In genomic region chr2:141416855-141417544, GRCm38 (mm10) we compare ENCODE assay signal across 15 mouse cellular contexts.
DNase-seq lines count a peak whose midpoint lies in the region; ATAC-seq and TF ChIP-seq lines count a peak whose summit lies in the region.
"Had no signal": no experiment of that assay in that cellular context is flagged by ENCODE, and none has a peak within 500 bp of the region (broad histone marks: within the 10 kb centered on the region; RNA-seq: fewer than 3 reads in every experiment).

No protein-coding gene starts in this region.

- no peak for DNase-seq in frontal cortex, postnatal 36 days (ENCODE audit: low spot score in 2 of 2)
- peak; percentile 63 for DNase-seq in ES-CJ7 (ENCODE audit: low read depth, low spot score)
- DNase-seq in brain, embryonic 14.5 days (ENCODE audit: low read depth), result peak; percentile 71
- DNase-seq in midbrain, embryonic 10.5 days (ENCODE audit: low spot score), result no peak
- no peak for DNase-seq in urinary bladder, adult 2 months (ENCODE audit: low spot score)
- DNase-seq in gastrocnemius, postnatal 14 days, result no peak
- no peak for DNase-seq in lung, adult 2 months
- DNase-seq: adrenal gland, postnatal 10 days; cerebellum, postnatal 10 days; heart, adult 11 months; kidney, adult 11 months; kidney, postnatal 10 days had no signal

- H3K27ac ChIP-seq in midbrain, embryonic 10.5 days (replicated peaks), result peak overlapping the region; percentile 59
- H3K27ac ChIP-seq: left cerebral cortex, adult 2 months; liver, embryonic 14.5 days had no signal

- ATAC-seq in frontal cortex, adult (ENCODE audit: low TSS enrichment), result peak; percentile 62

- H3K36me3 ChIP-seq in midbrain, embryonic 10.5 days, result no peaks in the 10 kb centered on the region

- 58% methylated on average over 8 of the region's 8 CpGs for WGBS in midbrain, embryonic 10.5 days
- 35% methylated on average over 8 of the region's 8 CpGs for WGBS in lung, adult 2 months

- no peak for TF ChIP-seq CTCF in brain, embryonic 14.5 days (IDR thresholded peaks at IDR 0.05; ENCODE audit: borderline replicate concordance, extremely low read depth, insufficient read depth, insufficient read length)
- TF ChIP-seq CTCF in lung, adult 2 months (IDR thresholded peaks at IDR 0.05; ENCODE audit: insufficient read depth, low read length), result no peak

- no peak for TF ChIP-seq POLR2A in brain, embryonic 14.5 days (IDR thresholded peaks at IDR 0.05; ENCODE audit: borderline replicate concordance, extremely low read depth, insufficient read depth, insufficient read length, poor library complexity, severe bottlenecking)
- no peak for TF ChIP-seq POLR2A in lung, adult 2 months (IDR thresholded peaks at IDR 0.05; ENCODE audit: borderline replicate concordance, extremely low read depth, low read depth, low read length)

- peaks cover 11% of the 10 kb centered on the region for H3K4me1 ChIP-seq in midbrain, embryonic 10.5 days
- H3K4me1 ChIP-seq in lung, adult 2 months (ENCODE audit: control insufficient read depth, insufficient read depth, low read length), result no peaks in the 10 kb centered on the region

- intact Hi-C loops in gastrocnemius, postnatal 14 days (cut with DNase I; ENCODE audit: low total_unique reads), result no loop called here

- no peaks in the 10 kb centered on the region for H3K27me3 ChIP-seq in midbrain, embryonic 10.5 days (ENCODE audit: low read depth, poor library complexity, severe bottlenecking)

- no peaks in the 10 kb centered on the region for H3K9me3 ChIP-seq in midbrain, embryonic 10.5 days (replicated peaks)

- no peak overlapping the region for H3K4me3 ChIP-seq in midbrain, embryonic 10.5 days
- H3K4me3 ChIP-seq in lung, adult 2 months (replicated peaks; ENCODE audit: extremely low read depth, low read depth, low read length), result no peak overlapping the region
- H3K4me3 ChIP-seq: left cerebral cortex, adult 2 months had no signal

Comparison
In these comparisons a context has a peak if more than half of its experiments do, and no peak if none do; other contexts are left out.
1. DNase-seq: peak in ES-CJ7 (single experiment) and brain, embryonic 14.5 days (single experiment); none in frontal cortex, postnatal 36 days (0 of 2), midbrain, embryonic 10.5 days (single experiment), urinary bladder, adult 2 months (single experiment), gastrocnemius, postnatal 14 days (single experiment) and lung, adult 2 months (single experiment).